Mouse (Mus musculus) embryonic stem cell, embryonic (primary cell): ENCODE data around the gene Ggcx.

ENCODE experiments used
- CTCF ChIA-PET, 4 experiments: fragments of 300-600 bp in 2 of 4; fragments of 350-600 bp in 2 of 4; sonication (Branson Sonifier 250); formaldehyde crosslinking; loops; one replicate each; lab custom pipeline; 2022; ENCODE audit warnings: inconsistent platforms in 2 of 4; lab: Charles Lee
- POLR2A ChIA-PET, 4 experiments: fragments of 300-600 bp in 2 of 4; fragments of 350-600 bp in 2 of 4; sonication (Branson Sonifier 250); formaldehyde crosslinking; loops; one replicate each; lab custom pipeline; 2022; ENCODE audit warnings: antibody characterized with exemption in 4 of 4, inconsistent platforms in 1 of 4; lab: Charles Lee

Gene Ggcx

GRCm38 (mm10) chr6:72399967-72400366 lies 14.1 kb upstream of the Ggcx start:
- CTCF ChIA-PET = interaction anchor here in 3 of 4 experiments (0.7 to 1.9 kb wide), 9 partner anchors 9 to 139 kb away, joined by 3 to 9 read pairs (median 4); partner anchors contain the start of genes Ggcx (in 2 of the 3) and Vamp8 (in 1 of the 3)
- POLR2A ChIA-PET = interaction anchor here in 3 of 4 experiments (0.6 to 1.6 kb wide), 9 partner anchors 9 to 764 kb away, joined by 3 to 8 read pairs (median 5); partner anchors contain the start of genes Vamp8 (in 2 of the 3), Ggcx (in 1 of the 3) and Mat2a (in 1 of the 3)

- ChIA-PET CTCF (interaction anchor here (0.5 to 3.1 kb wide), 21 partner anchors 8 to 246 kb away, joined by 3 to 13 read pairs (median 4); partner anchors contain the start of genes Ggcx (in 2 of the 4) and Vamp8 (in 1 of the 4)), POLR2A (interaction anchor here in 3 of 4 experiments (0.7 to 1.3 kb wide), 8 partner anchors 12 to 133 kb away, joined by 3 to 5 read pairs (median 3); partner anchors contain the start of genes Mat2a (in 1 of the 3) and Vamp8 (in 1 of the 3))
Measured at GRCm38 (mm10) chr6:72401875-72402274, 12.2 kb upstream of the Ggcx start.

- ChIA-PET POLR2A (interaction anchor here in 1 of 4 experiments (0.8 to 1.9 kb wide), 2 partner anchors 15 to 242 kb away, joined by 4 to 6 read pairs; partner anchors contain the start of gene Vamp8), CTCF (interaction anchor here in 3 of 4 experiments (0.6 to 0.8 kb wide), 8 partner anchors 9 to 1634 kb away, joined by 3 to 15 read pairs (median 4); partner anchors contain the start of genes Ggcx (in 1 of the 3) and Vamp5 (in 1 of the 3))
Measured at GRCm38 (mm10) chr6:72405356-72405755, 8.8 kb upstream of the Ggcx start.

GRCm38 (mm10) chr6:72407119-72407518 lies 7.0 kb upstream of the Ggcx start:
- CTCF ChIA-PET = interaction anchor here (0.5 to 5.6 kb wide), 21 partner anchors 11 to 798 kb away, joined by 3 to 56 read pairs (median 4); partner anchors contain the start of genes Vamp8 (in 2 of the 4) and Retsat (in 1 of the 4)
- POLR2A ChIA-PET = interaction anchor here (0.6 to 2.4 kb wide), 7 partner anchors 17 to 576 kb away, joined by 3 to 21 read pairs (median 3); partner anchors contain the start of genes Immt (in 1 of the 4), Mat2a (in 1 of the 4) and Vamp8 (in 1 of the 4)

GRCm38 (mm10) chr6:72409567-72409966 lies 4.5 kb upstream of the Ggcx start:
- ChIA-PET CTCF (interaction anchor here (0.5 to 5.6 kb wide), 22 partner anchors 8 to 882 kb away, joined by 3 to 56 read pairs (median 3); partner anchors contain the start of genes Tmem150a (in 2 of the 4) and Vamp8 (in 1 of the 4)), POLR2A (interaction anchor here (0.6 to 2.3 kb wide), 9 partner anchors 12 to 124 kb away, joined by 3 to 6 read pairs (median 3); partner anchors contain the start of genes Mat2a (in 3 of the 4) and Vamp8 (in 1 of the 4))

GRCm38 (mm10) chr6:72410003-72410402 lies 4.1 kb upstream of the Ggcx start:
- POLR2A ChIA-PET = interaction anchor here (0.6 to 2.3 kb wide), 9 partner anchors 12 to 497 kb away, joined by 3 to 6 read pairs (median 3); partner anchors contain the start of gene Mat2a (in 3 of the 4)
- CTCF ChIA-PET = interaction anchor here (0.5 to 5.6 kb wide), 23 partner anchors 8 to 883 kb away, joined by 3 to 56 read pairs (median 3); partner anchors contain the start of genes Tmem150a (in 2 of the 4) and Vamp8 (in 1 of the 4)

- CTCF ChIA-PET = interaction anchor here (0.6 to 5.6 kb wide), 14 partner anchors 9 to 531 kb away, joined by 3 to 56 read pairs (median 4); partner anchors contain the start of genes Tmem150a (in 2 of the 4) and Vamp8 (in 1 of the 4)
- POLR2A ChIA-PET = interaction anchor here in 3 of 4 experiments (0.6 to 2.3 kb wide), 8 partner anchors 13 to 498 kb away, joined by 3 to 6 read pairs (median 3); partner anchors contain the start of gene Mat2a (in 3 of the 3)
Measured at GRCm38 (mm10) chr6:72410518-72410917, 3.6 kb upstream of the Ggcx start.

GRCm38 (mm10) chr6:72415181-72415580 lies 1.1 kb downstream of the Ggcx start:
- POLR2A ChIA-PET = interaction anchor here (0.6 to 4.9 kb wide), 29 partner anchors 10 to 477 kb away, joined by 3 to 85 read pairs (median 9); partner anchors contain the start of genes Mat2a (in 3 of the 4), Elmod3 (in 1 of the 4), Retsat (in 1 of the 4) and Tmem150a (in 1 of the 4)
- CTCF ChIA-PET = interaction anchor here (0.6 to 2.8 kb wide), 13 partner anchors 11 to 349 kb away, joined by 3 to 22 read pairs (median 5); partner anchors contain the start of gene Mat2a (in 1 of the 4)

GRCm38 (mm10) chr6:72415964-72416772 lies 2.1 kb downstream of the Ggcx start:
- ChIA-PET POLR2A (interaction anchor here (0.5 to 4.9 kb wide), 11 partner anchors 10 to 476 kb away, joined by 3 to 85 read pairs (median 24); partner anchors contain the start of genes Mat2a (in 3 of the 4) and Vamp8 (in 1 of the 4)), CTCF (interaction anchor here in 2 of 4 experiments (0.6 to 2.8 kb wide), 4 partner anchors 116 to 350 kb away, joined by 3 to 22 read pairs (median 4); no protein-coding TSS in a partner anchor)

GRCm38 (mm10) chr6:72418279-72418678 lies 4.2 kb downstream of the Ggcx start:
- POLR2A ChIA-PET = interaction anchor here in 3 of 4 experiments (0.5 to 3.7 kb wide), 8 partner anchors 9 to 191 kb away, joined by 3 to 38 read pairs (median 4); partner anchors contain the start of gene Mat2a (in 1 of the 3)
- CTCF ChIA-PET = interaction anchor here in 3 of 4 experiments (1.0 to 1.3 kb wide), 4 partner anchors 16 to 117 kb away, joined by 3 to 6 read pairs (median 4); partner anchors contain the start of gene Sh2d6 (in 1 of the 3)

- CTCF ChIA-PET = interaction anchor here in 2 of 4 experiments (0.6 to 1.1 kb wide), 4 partner anchors 13 to 115 kb away, joined by 3 to 5 read pairs (median 4); no protein-coding TSS in a partner anchor
Measured at GRCm38 (mm10) chr6:72419806-72420205, 5.7 kb downstream of the Ggcx start.

GRCm38 (mm10) chr6:72420901-72421300 lies 6.8 kb downstream of the Ggcx start:
- POLR2A ChIA-PET = interaction anchor here in 1 of 4 experiments (2.0 to 3.7 kb wide), 3 partner anchors 10 to 18 kb away, joined by 6 to 38 read pairs (median 19); partner anchors contain the start of gene Mat2a
- CTCF ChIA-PET = no interaction called here

More at GRCm38 (mm10) chr6:72419806-72420205, 5.7 kb downstream of the Ggcx start:
- POLR2A ChIA-PET = interaction anchor here in 2 of 4 experiments (0.7 to 3.7 kb wide), 6 partner anchors 11 to 129 kb away, joined by 4 to 38 read pairs (median 5); partner anchors contain the start of genes Mat2a (in 1 of the 2) and Vamp8 (in 1 of the 2)

- ChIA-PET CTCF (interaction anchor here in 2 of 4 experiments (1.6 to 9.9 kb wide), 4 partner anchors 12 to 109 kb away, joined by 6 to 82 read pairs (median 42); partner anchors contain the start of gene Ggcx (in 1 of the 2)), POLR2A (interaction anchor here in 3 of 4 experiments (1.1 to 14.5 kb wide), 14 partner anchors 8 to 173 kb away, joined by 3 to 180 read pairs (median 6); partner anchors contain the start of genes Mat2a (in 3 of the 3), Ggcx (in 2 of the 3), Elmod3 (in 1 of the 3) and Retsat (in 1 of the 3))
Measured at GRCm38 (mm10) chr6:72425646-72426045, 11.5 kb downstream of the Ggcx start.

- CTCF ChIA-PET = interaction anchor here (0.5 to 9.9 kb wide), 7 partner anchors 106 to 138 kb away, joined by 3 to 82 read pairs (median 7); no protein-coding TSS in a partner anchor
- POLR2A ChIA-PET = interaction anchor here in 3 of 4 experiments (1.0 to 14.5 kb wide), 12 partner anchors 9 to 125 kb away, joined by 3 to 371 read pairs (median 25); partner anchors contain the start of genes Ggcx (in 3 of the 3) and Mat2a (in 2 of the 3)
Measured at GRCm38 (mm10) chr6:72428036-72428435, 13.9 kb downstream of the Ggcx start.

GRCm38 (mm10) chr6:72429061-72429842 lies 15.1 kb downstream of the Ggcx start:
- CTCF ChIA-PET = interaction anchor here in 3 of 4 experiments (1.4 to 9.9 kb wide), 5 partner anchors 15 to 106 kb away, joined by 4 to 82 read pairs (median 10); partner anchors contain the start of gene Ggcx (in 1 of the 3)
- POLR2A ChIA-PET = interaction anchor here (0.6 to 14.5 kb wide), 44 partner anchors 8 to 567 kb away, joined by 3 to 371 read pairs (median 8); partner anchors contain the start of genes Ggcx (in 3 of the 4), Mat2a (in 3 of the 4), Retsat (in 2 of the 4) and 0610030E20Rik (in 1 of the 4)
